In genomic region chr3:55243056-55243471, GRCm38 (mm10) we compare ENCODE assay signal across 8 mouse cellular contexts. TPM values are rescaled to one million over a fixed set of nuclear protein-coding genes. Genes with fewer than 3 reads are reported as not detected.
DNase-seq lines count a peak whose midpoint lies in the region; ATAC-seq and TF ChIP-seq lines count a peak whose summit lies in the region.

No protein-coding gene starts in this region.

- no peak for TF ChIP-seq CTCF in spleen, adult 2 months (IDR thresholded peaks at IDR 0.05; ENCODE audit: extremely low read depth, insufficient read depth, insufficient read length, insufficient replicate concordance)
- no peak for TF ChIP-seq CTCF in small intestine, adult 2 months (IDR thresholded peaks at IDR 0.05; ENCODE audit: extremely low read depth, insufficient read length, insufficient replicate concordance, low read depth, low read length)

- H3K4me3 ChIP-seq in spleen, adult 2 months (ENCODE audit: extremely low read depth, insufficient read depth, insufficient read length): peak overlapping the region; percentile 17; the same call in 1 of the 2 replicates
- H3K4me3 ChIP-seq in limb, embryonic 10.5 days: peak overlapping the region; percentile 62
- peak overlapping the region; percentile 48 for H3K4me3 ChIP-seq in small intestine, adult 2 months (ENCODE audit: low read depth, low read length)

- 16% methylated on average over 8 of the region's 8 CpGs for WGBS in spleen, adult 2 months
- 5% methylated on average over 8 of the region's 8 CpGs for WGBS in limb, embryonic 10.5 days
- 10% methylated on average over 8 of the region's 8 CpGs for WGBS in small intestine, adult 2 months

- peak; percentile 48 to 53 for DNase-seq in cerebellum, postnatal 10 days
- no peak for DNase-seq in spleen, adult 2 months (ENCODE audit: low read depth in 1 of 2, low spot score in 2 of 2)
- DNase-seq in spleen, adult 18-20 months: no peak
- DNase-seq in limb, embryonic 10.5 days (ENCODE audit: low spot score): no peak
- DNase-seq in testis, postnatal 10 days (ENCODE audit: low spot score): no peak

- H3K27me3 ChIP-seq in spleen, adult 2 months (ENCODE audit: control insufficient read depth, insufficient read depth, low read length): no peaks in the 10 kb centered on the region
- peaks cover 35% of the 10 kb centered on the region for H3K27me3 ChIP-seq in limb, embryonic 10.5 days (ENCODE audit: low read depth, poor library complexity, severe bottlenecking)
- H3K27me3 ChIP-seq in small intestine, adult 2 months (ENCODE audit: control insufficient read depth, insufficient read depth, low read length): peaks cover 7% of the 10 kb centered on the region

- no peaks in the 10 kb centered on the region for H3K9me3 ChIP-seq in limb, embryonic 10.5 days (replicated peaks)

- no peaks in the 10 kb centered on the region for H3K4me1 ChIP-seq in spleen, adult 2 months (ENCODE audit: control insufficient read depth, insufficient read depth, insufficient read length)
- peaks cover 25% of the 10 kb centered on the region for H3K4me1 ChIP-seq in limb, embryonic 10.5 days
- peaks cover 2% of the 10 kb centered on the region; the same call in 1 of the 2 replicates for H3K4me1 ChIP-seq in small intestine, adult 2 months (ENCODE audit: control insufficient read depth, insufficient read depth, insufficient read length, low read length)

- no peaks in the 10 kb centered on the region for H3K36me3 ChIP-seq in spleen, adult 2 months (ENCODE audit: control insufficient read depth, insufficient read depth, low read length)
- H3K36me3 ChIP-seq in limb, embryonic 10.5 days: peaks cover 2% of the 10 kb centered on the region; the same call in 1 of the 2 replicates
- H3K36me3 ChIP-seq in small intestine, adult 2 months (ENCODE audit: control insufficient read depth, insufficient read depth, low read length): no peaks in the 10 kb centered on the region

- no peak for ATAC-seq in cerebellum, adult (ENCODE audit: insufficient number of reproducible peaks, low FRiP score, low TSS enrichment)
- no peak for ATAC-seq in megakaryocyte, adult 5-6 weeks (ENCODE audit: poor library complexity, severe bottlenecking)

- H3K27ac ChIP-seq in spleen, adult 2 months (ENCODE audit: insufficient read depth, low read length): no peak overlapping the region
- peak overlapping the region; percentile 81 for H3K27ac ChIP-seq in limb, embryonic 10.5 days
- no peak overlapping the region for H3K27ac ChIP-seq in small intestine, adult 2 months (ENCODE audit: insufficient read depth, low read depth, low read length)

- no peak for TF ChIP-seq POLR2A in spleen, adult 2 months (IDR thresholded peaks at IDR 0.05; ENCODE audit: low read depth, low read length)
- no peak for TF ChIP-seq POLR2A in small intestine, adult 2 months (IDR thresholded peaks at IDR 0.05; ENCODE audit: low read depth, low read length)

RNA-seq across cellular contexts. Expression of gene Dclk1, which starts 0.9 kb away (rescaled TPM):
- polyA plus RNA-seq in spleen, adult 2 months (2012; rRNA removed): 2.9 and 3.0 TPM in 2 replicates
- 17.2 and 30.2 TPM in 2 replicates for polyA plus RNA-seq in limb, embryonic 10.5 days (2016; fragmentation: Nextera tagmentation; extraction: Ambion mirVana)
- 2.0 and 3.2 TPM in 2 replicates for polyA plus RNA-seq in small intestine, adult 2 months (2012; rRNA removed)
- not detected in 2 replicates for total RNA-seq in megakaryocyte, adult 5-6 weeks (2015)
- not detected in 2 replicates for total RNA-seq in megakaryocyte, adult 5-6 weeks (2017)

Comparison
In these comparisons a context has a peak if more than half of its experiments do, and no peak if none do; other contexts are left out.
1. DNase-seq: peak in cerebellum, postnatal 10 days (2 of 2); none in spleen, adult 2 months (0 of 2), spleen, adult 18-20 months (0 of 2), limb, embryonic 10.5 days (single experiment) and testis, postnatal 10 days (single experiment).
2. Peak in every context shown above with its lines, with median percentiles within 50 percentile points of each other: H3K4me3 ChIP-seq.